Mouse (Mus musculus): ENCODE measurements around the gene Col6a6. TPM values are rescaled to one million over a fixed set of nuclear protein-coding genes. Genes with fewer than 3 reads are reported as not detected.

Col6a6 gene
- 2.6 TPM in 2 replicates for polyA plus RNA-seq (2012; rRNA removed)

GRCm38 (mm10) chr9:105827791-105828385 is at the start of gene Col6a6:
Gene Col6a6 (minus strand): TSS chr9:105828160.

GRCm38 (mm10) chr9:105642460-105643371 is 185.2 kb downstream of the Col6a6 start, which contains the start of gene Pik3r4:
Gene Pik3r4 (plus strand): TSS chr9:105642978.

Other genes starting within 250 kb of the Col6a6 start
- 27.9 and 32.7 TPM in 2 replicates for gene Pik3r4, start 185.2 kb downstream of the Col6a6 start, polyA plus RNA-seq (2012; rRNA removed)
- 1.5 and 1.8 TPM in 2 replicates for gene Col6a5, start 132.5 kb upstream of the Col6a6 start, polyA plus RNA-seq (2012; rRNA removed)

All from ovary, adult 2 months (tissue).